Mouse (Mus musculus) ES-E14 (cell line): ENCODE data around the gene Smyd3. TPM values are rescaled to one million over a fixed set of nuclear protein-coding genes. Genes with fewer than 3 reads are reported as not detected.

Experiments
- DNase-seq: peaks from one replicate; pipeline ENCODE4 v3.0.0-alpha.2; 2013; ENCODE audit warnings: low read depth, low spot score
- H3K27ac ChIP-seq: 2 replicates; pipeline ENCODE4 v1.5.1; 2012; ENCODE audit warnings: low read depth, mild to moderate bottlenecking, low read length, moderate library complexity, mixed read lengths; ENCODE audit not compliant: poor library complexity, insufficient read depth, severe bottlenecking
- H3K36me3 ChIP-seq: 2 replicates; pipeline ENCODE4 v1.6.1; 2012; ENCODE audit warnings: mild to moderate bottlenecking, low read length, moderate library complexity, mixed read lengths; ENCODE audit not compliant: control insufficient read depth, poor library complexity, insufficient read depth, severe bottlenecking
- H3K4me1 ChIP-seq, 2 experiments: fragments of 150-350 bp in 1 of 2; sonication (generic) in 1 of 2; 2 replicates each; pipeline ENCODE4 v1.6.1; 2012; ENCODE audit warnings: low read length in 2 of 2, mild to moderate bottlenecking in 1 of 2, mixed read lengths in 1 of 2; ENCODE audit not compliant: control insufficient read depth in 2 of 2, insufficient read depth in 2 of 2, poor library complexity in 1 of 2
- H3K4me3 ChIP-seq, 2 experiments: fragments of 150-350 bp in 1 of 2; sonication (generic) in 1 of 2; 2 replicates each; pipeline ENCODE4 v1.5.1; 2012; ENCODE audit warnings: low read length in 2 of 2, low read depth in 1 of 2, mild to moderate bottlenecking in 1 of 2, mixed read lengths in 1 of 2; ENCODE audit not compliant: insufficient read depth in 1 of 2, poor library complexity in 1 of 2, severe bottlenecking in 1 of 2
- H3K9ac ChIP-seq: 2 replicates; pipeline ENCODE4 v1.6.1; 2012; ENCODE audit warnings: low read depth, mild to moderate bottlenecking, low read length, mixed read lengths; ENCODE audit not compliant: poor library complexity, insufficient read depth, severe bottlenecking
- H3K9me3 ChIP-seq: fragments of 150-350 bp; sonication (generic); 2 replicates; pipeline ENCODE4 v1.6.1; 2012; ENCODE audit warnings: low read depth, mild to moderate bottlenecking, low read length; ENCODE audit not compliant: control insufficient read depth, insufficient read depth
- CHD2 ChIP-seq: IDR thresholded peaks from 2 replicates; pipeline ENCODE4 v1.6.1; 2014; ENCODE audit warnings: mild to moderate bottlenecking, low read depth, low read length, inconsistent platforms
- HCFC1 ChIP-seq: IDR thresholded peaks from 2 replicates; pipeline ENCODE4 v1.6.1; 2012; ENCODE audit warnings: low read length, inconsistent platforms, borderline replicate concordance; ENCODE audit not compliant: insufficient read depth
- MAFK ChIP-seq: IDR thresholded peaks from 2 replicates; pipeline ENCODE4 v1.6.1; 2014; ENCODE audit warnings: mild to moderate bottlenecking, low read depth, low read length, inconsistent platforms; ENCODE audit not compliant: insufficient read depth
- ZC3H11A ChIP-seq: IDR thresholded peaks from 2 replicates; pipeline ENCODE4 v1.6.1; 2012; ENCODE audit warnings: low read depth, mild to moderate bottlenecking, inconsistent platforms, low read length, borderline replicate concordance
- ZNF384 ChIP-seq: IDR thresholded peaks from 2 replicates; pipeline ENCODE4 v1.6.1; 2012; ENCODE audit warnings: low read depth, low read length, inconsistent platforms
- in situ Hi-C, 2 experiments: fragments of 600-800 bp; cut with MboI; formaldehyde crosslinking; loops; one replicate each; pipeline ENCODE4 v1.15.1; 2025; ENCODE audit warnings: low sequenced_read_pairs in 2 of 2, inconsistent platforms in 1 of 2; ENCODE audit not compliant: unreplicated experiment in 2 of 2
- total RNA-seq: library from RNA; depleted of rRNA; stranded (reverse); fragments of 300-350 nt; gene quantifications from 2 replicates; pipeline ENCODE4 v1.2.3, GENCODE M21; 2012

The Smyd3 gene
- total RNA-seq, 1 experiment, result 18.3 TPM

GRCm38 (mm10) chr1:179451211-179451610 lies 66.6 kb downstream of the Smyd3 start:
- in situ Hi-C loops, result no loop called here
- Histone ChIP-seq H3K4me3 (no peak overlapping the region), H3K36me3 (no peaks in the 10 kb centered on the region), H3K9me3 (no peaks in the 10 kb centered on the region), H3K27ac (no peak overlapping the region), H3K4me1 (peaks cover 0 to 3% of the 10 kb centered on the region in 2 experiments; a peak in 2 of 4 replicates), H3K9ac (no peak overlapping the region)
- peak; percentile 49 for DNase-seq
- TF ChIP-seq MAFK, result no peak
- no peak for TF ChIP-seq HCFC1
- no peak for TF ChIP-seq ZNF384
- TF ChIP-seq ZC3H11A, result 0 out of 2 replicates have a peak, but pooled peaks have one; percentile 51
- no peak for TF ChIP-seq CHD2

GRCm38 (mm10) chr1:179446845-179447212 lies 71.0 kb downstream of the Smyd3 start:
- H3K27ac ChIP-seq, result no peak overlapping the region
- no peak for DNase-seq
- no peaks in the 10 kb centered on the region for H3K36me3 ChIP-seq
- H3K9ac ChIP-seq, result no peak overlapping the region
- peaks cover 0 to 2% of the 10 kb centered on the region in 2 experiments; a peak in 1 of 4 replicates for H3K4me1 ChIP-seq
- H3K9me3 ChIP-seq, result no peaks in the 10 kb centered on the region
- TF ChIP-seq MAFK (no peak), HCFC1 (no peak), CHD2 (no peak), ZC3H11A (no peak), ZNF384 (no peak)
- in situ Hi-C loops, result no loop called here
- no peak overlapping the region for H3K4me3 ChIP-seq

- no peak for DNase-seq
- in situ Hi-C loops, result no loop called here
- Histone ChIP-seq H3K9ac (no peak overlapping the region), H3K4me1 (peaks cover 0 to 2% of the 10 kb centered on the region in 2 experiments; a peak in 1 of 4 replicates), H3K9me3 (no peaks in the 10 kb centered on the region), H3K27ac (no peak overlapping the region), H3K4me3 (no peak overlapping the region), H3K36me3 (no peaks in the 10 kb centered on the region)
- no peak for TF ChIP-seq CHD2
These were observed 71.6 kb downstream of the Smyd3 start for GRCm38 (mm10) chr1:179446127-179446844.

- TF ChIP-seq CHD2, result no peak
- in situ Hi-C loops, result no loop called here
- Histone ChIP-seq H3K9ac (no peak overlapping the region), H3K9me3 (no peaks in the 10 kb centered on the region), H3K4me3 (no peak overlapping the region), H3K4me1 (peaks cover 0 to 2% of the 10 kb centered on the region in 2 experiments; a peak in 1 of 4 replicates), H3K27ac (no peak overlapping the region), H3K36me3 (no peaks in the 10 kb centered on the region)
- no peak for DNase-seq
These were observed 74.0 kb downstream of the Smyd3 start for GRCm38 (mm10) chr1:179443835-179444234.

GRCm38 (mm10) chr1:179443423-179443822 lies 74.4 kb downstream of the Smyd3 start:
- H3K9ac ChIP-seq, result no peak overlapping the region
- no peak overlapping the region for H3K4me3 ChIP-seq
- H3K9me3 ChIP-seq, result no peaks in the 10 kb centered on the region
- H3K27ac ChIP-seq, result no peak overlapping the region
- in situ Hi-C loops, result no loop called here
- TF ChIP-seq ZNF384 (no peak), CHD2 (no peak), HCFC1 (no peak), ZC3H11A (no peak), MAFK (no peak)
- DNase-seq, result no peak
- peaks cover 0 to 2% of the 10 kb centered on the region in 2 experiments; a peak in 1 of 4 replicates for H3K4me1 ChIP-seq
- no peaks in the 10 kb centered on the region for H3K36me3 ChIP-seq
